Mouse (Mus musculus) hindbrain, embryonic 15.5 days (tissue): ENCODE results near the gene Pitpnm2. TPM values are rescaled to one million over a fixed set of nuclear protein-coding genes. Genes with fewer than 3 reads are reported as not detected.

Experiments used
- ATAC-seq: fragments of 200-750 bp; cut with Nextera tagmentation; 2 replicates; pipeline ENCODE4 v1.8.0; 2017; ENCODE audit warnings: low read depth, moderate number of reproducible peaks, moderate TSS enrichment; ENCODE audit not compliant: low FRiP score
- H3K27ac ChIP-seq: fragments of 300-500 bp; sonication (generic); replicated peaks from 2 replicates; pipeline ENCODE4 v1.5.1; 2015; ENCODE audit warnings: mild to moderate bottlenecking, inconsistent platforms
- H3K27me3 ChIP-seq: fragments of 300-500 bp; sonication (generic); 2 replicates; pipeline ENCODE4 v1.6.1; 2015; ENCODE audit warnings: control low read depth, inconsistent platforms
- H3K36me3 ChIP-seq: fragments of 300-500 bp; sonication (generic); 2 replicates; pipeline ENCODE4 v1.6.1; 2015; ENCODE audit warnings: control low read depth, inconsistent platforms
- H3K4me1 ChIP-seq: fragments of 300-500 bp; sonication (generic); replicated peaks from 2 replicates; pipeline ENCODE4 v1.6.1; 2015; ENCODE audit warnings: control low read depth, inconsistent platforms
- H3K4me2 ChIP-seq: fragments of 300-500 bp; sonication (generic); 2 replicates; pipeline ENCODE4 v1.6.1; 2015; ENCODE audit warnings: moderate library complexity, mild to moderate bottlenecking, inconsistent platforms
- H3K4me3 ChIP-seq: fragments of 300-500 bp; sonication (generic); 2 replicates; pipeline ENCODE4 v1.5.1; 2015; ENCODE audit warnings: mild to moderate bottlenecking, inconsistent platforms
- H3K9ac ChIP-seq: fragments of 300-500 bp; sonication (generic); 2 replicates; pipeline ENCODE4 v1.6.1; 2015; ENCODE audit warnings: inconsistent platforms
- H3K9me3 ChIP-seq: fragments of 300-500 bp; sonication (generic); 2 replicates; pipeline ENCODE4 v1.6.1; 2016; ENCODE audit warnings: control low read depth, inconsistent platforms
- WGBS: fragments of 180-500 bp; shearing (Covaris S2); methylation state at CpG from one replicate; pipeline ENCODE4 v1.1.7; 2015; 5-methylcytosine and 5-hydroxymethylcytosine counted together
- polyA plus RNA-seq: library from polyadenylated mRNA; unstranded; fragments of >200 nt; fragmentation: Nextera tagmentation; extraction: Ambion mirVana; gene quantifications from 2 replicates; pipeline ENCODE4 v1.2.1, GENCODE M21; 2015

The Pitpnm2 gene
- polyA plus RNA-seq, 1 experiment from 2014 or later, result 10.8 TPM

- Histone ChIP-seq H3K27ac (no peak overlapping the region), H3K4me2 (no peak overlapping the region), H3K9ac (no peak overlapping the region), H3K27me3 (no peaks in the 10 kb centered on the region), H3K9me3 (no peaks in the 10 kb centered on the region), H3K36me3 (0 out of 2 replicates have a peak, but pooled peaks cover 2% of the 10 kb centered on the region), H3K4me3 (no peak overlapping the region), H3K4me1 (peaks cover 13% of the 10 kb centered on the region)
- ATAC-seq, result no peak
- 71% methylated on average over 9 of the region's 9 CpGs for WGBS
Observed at GRCm38 (mm10) chr5:124091951-124092406, 157.6 kb downstream of the Pitpnm2 start.

- Histone ChIP-seq H3K4me3 (no peak overlapping the region), H3K4me2 (no peak overlapping the region), H3K4me1 (peaks cover 6% of the 10 kb centered on the region), H3K9me3 (no peaks in the 10 kb centered on the region), H3K27ac (no peak overlapping the region), H3K9ac (no peak overlapping the region), H3K36me3 (0 out of 2 replicates have a peak, but pooled peaks cover 2% of the 10 kb centered on the region), H3K27me3 (no peaks in the 10 kb centered on the region)
- ATAC-seq, result no peak
- WGBS, result 87% methylated on average over 23 of the region's 23 CpGs
Observed at GRCm38 (mm10) chr5:124089868-124090267, 159.7 kb downstream of the Pitpnm2 start.

GRCm38 (mm10) chr5:124086876-124087275 is 162.7 kb downstream of the Pitpnm2 start:
- no peaks in the 10 kb centered on the region for H3K27me3 ChIP-seq
- H3K4me2 ChIP-seq, result no peak overlapping the region
- no peaks in the 10 kb centered on the region for H3K9me3 ChIP-seq
- H3K36me3 ChIP-seq, result 0 out of 2 replicates have a peak, but pooled peaks cover 2% of the 10 kb centered on the region
- H3K4me3 ChIP-seq, result no peak overlapping the region
- 0 out of 2 replicates have a peak, but pooled peaks cover 3% of the 10 kb centered on the region for H3K4me1 ChIP-seq
- no peak overlapping the region for H3K27ac ChIP-seq
- no peak for ATAC-seq
- H3K9ac ChIP-seq, result no peak overlapping the region
- WGBS, result 90% methylated on average over 4 of the region's 4 CpGs

GRCm38 (mm10) chr5:124085513-124085912 is 164.0 kb downstream of the Pitpnm2 start:
- Histone ChIP-seq H3K36me3 (0 out of 2 replicates have a peak, but pooled peaks cover 2% of the 10 kb centered on the region), H3K4me2 (no peak overlapping the region), H3K9me3 (no peaks in the 10 kb centered on the region), H3K27me3 (no peaks in the 10 kb centered on the region), H3K4me3 (no peak overlapping the region), H3K27ac (no peak overlapping the region), H3K9ac (no peak overlapping the region), H3K4me1 (0 out of 2 replicates have a peak, but pooled peaks cover 3% of the 10 kb centered on the region)
- no peak for ATAC-seq
- 77% methylated on average over 3 of the region's 3 CpGs for WGBS

- H3K36me3 ChIP-seq, result 0 out of 2 replicates have a peak, but pooled peaks cover 2% of the 10 kb centered on the region
- H3K27ac ChIP-seq, result no peak overlapping the region
- WGBS, result 37% methylated on average over 11 of the region's 11 CpGs
- H3K4me3 ChIP-seq, result no peak overlapping the region
- H3K9ac ChIP-seq, result no peak overlapping the region
- no peaks in the 10 kb centered on the region for H3K9me3 ChIP-seq
- H3K27me3 ChIP-seq, result no peaks in the 10 kb centered on the region
- peaks cover 3% of the 10 kb centered on the region; the same call in 1 of the 2 replicates for H3K4me1 ChIP-seq
- ATAC-seq, result no peak
- H3K4me2 ChIP-seq, result no peak overlapping the region
Observed at GRCm38 (mm10) chr5:124084588-124085173, 164.9 kb downstream of the Pitpnm2 start.

- H3K27me3 ChIP-seq, result no peaks in the 10 kb centered on the region
- ATAC-seq, result no peak
- 85% methylated on average over 14 of the region's 14 CpGs for WGBS
Observed at GRCm38 (mm10) chr5:124083850-124084587, 165.5 kb downstream of the Pitpnm2 start.

GRCm38 (mm10) chr5:124082941-124083688 is 166.4 kb downstream of the Pitpnm2 start:
- Histone ChIP-seq H3K27me3 (no peaks in the 10 kb centered on the region), H3K4me2 (no peak overlapping the region), H3K9ac (no peak overlapping the region), H3K4me3 (no peak overlapping the region), H3K27ac (no peak overlapping the region), H3K4me1 (peaks cover 15% of the 10 kb centered on the region), H3K36me3 (no peaks in the 10 kb centered on the region), H3K9me3 (no peaks in the 10 kb centered on the region)
- no peak for ATAC-seq
- WGBS, result 91% methylated on average over 17 of the region's 17 CpGs

More at GRCm38 (mm10) chr5:124083850-124084587, 165.5 kb downstream of the Pitpnm2 start:
- no peak overlapping the region for H3K4me3 ChIP-seq
- H3K36me3 ChIP-seq, result 0 out of 2 replicates have a peak, but pooled peaks cover 2% of the 10 kb centered on the region
- no peak overlapping the region for H3K9ac ChIP-seq
- no peaks in the 10 kb centered on the region for H3K9me3 ChIP-seq
- no peak overlapping the region for H3K4me2 ChIP-seq
- H3K4me1 ChIP-seq, result peaks cover 7% of the 10 kb centered on the region; the same call in 1 of the 2 replicates
- no peak overlapping the region for H3K27ac ChIP-seq

GRCm38 (mm10) chr5:124082447-124082846 is 167.1 kb downstream of the Pitpnm2 start:
- WGBS, result 91% methylated on average over 10 of the region's 10 CpGs
- ATAC-seq, result no peak
- H3K9ac ChIP-seq, result no peak overlapping the region

GRCm38 (mm10) chr5:124079880-124080279 is 169.7 kb downstream of the Pitpnm2 start:
- H3K27me3 ChIP-seq, result no peaks in the 10 kb centered on the region
- H3K4me1 ChIP-seq, result peaks cover 23% of the 10 kb centered on the region
- WGBS, result 92% methylated on average over 17 of the region's 17 CpGs
- H3K4me2 ChIP-seq, result no peak overlapping the region
- H3K27ac ChIP-seq, result no peak overlapping the region
- ATAC-seq, result no peak
- no peak overlapping the region for H3K9ac ChIP-seq
- no peaks in the 10 kb centered on the region for H3K36me3 ChIP-seq
- no peaks in the 10 kb centered on the region for H3K9me3 ChIP-seq
- H3K4me3 ChIP-seq, result no peak overlapping the region

More at GRCm38 (mm10) chr5:124082447-124082846, 167.1 kb downstream of the Pitpnm2 start:
- Histone ChIP-seq H3K27ac (no peak overlapping the region), H3K4me2 (no peak overlapping the region), H3K4me3 (no peak overlapping the region), H3K36me3 (no peaks in the 10 kb centered on the region), H3K27me3 (no peaks in the 10 kb centered on the region), H3K4me1 (peaks cover 20% of the 10 kb centered on the region), H3K9me3 (no peaks in the 10 kb centered on the region)

- 40% methylated on average over 9 of the region's 9 CpGs for WGBS
- H3K4me3 ChIP-seq, result no peak overlapping the region
- ATAC-seq, result peak; percentile 91
- H3K4me2 ChIP-seq, result peak overlapping the region; percentile 28
- peaks cover 24% of the 10 kb centered on the region for H3K4me1 ChIP-seq
- H3K9ac ChIP-seq, result no peak overlapping the region
- H3K36me3 ChIP-seq, result no peaks in the 10 kb centered on the region
- H3K9me3 ChIP-seq, result no peaks in the 10 kb centered on the region
- no peaks in the 10 kb centered on the region for H3K27me3 ChIP-seq
- peak overlapping the region; percentile 72 for H3K27ac ChIP-seq
Observed at GRCm38 (mm10) chr5:124078794-124079416, 170.7 kb downstream of the Pitpnm2 start.

- ATAC-seq, result no peak
- WGBS, result 60% methylated on average over 6 of the region's 6 CpGs
Observed at GRCm38 (mm10) chr5:124077856-124078460, 171.6 kb downstream of the Pitpnm2 start.

More at GRCm38 (mm10) chr5:124077856-124078460, 171.6 kb downstream of the Pitpnm2 start:
- Histone ChIP-seq H3K9ac (no peak overlapping the region), H3K27ac (peak overlapping the region; percentile 72; the same call in 1 of the 2 replicates), H3K4me3 (no peak overlapping the region), H3K27me3 (no peaks in the 10 kb centered on the region), H3K4me1 (peaks cover 29% of the 10 kb centered on the region), H3K9me3 (no peaks in the 10 kb centered on the region), H3K36me3 (no peaks in the 10 kb centered on the region), H3K4me2 (0 out of 2 replicates have a peak overlapping the region, but pooled peaks have one; percentile 10)
